Mouse (Mus musculus): ENCODE data around the gene Adgrd1.

Adgrd1 gene

GRCm38 (mm10) chr5:129063792-129064087 is 32.8 kb upstream of the Adgrd1 start:
- Histone ChIP-seq H3K36me3 (ENCODE audit: insufficient read depth, low read length) (no peaks in the 10 kb centered on the region), H3K27me3 (ENCODE audit: insufficient read depth, low read length) (peaks cover 29% of the 10 kb centered on the region), H3K9me3 (ENCODE audit: low read length) (peaks cover 5% of the 10 kb centered on the region; the same call in 1 of the 2 replicates), H3K4me3 (replicated peaks; ENCODE audit: low read length) (peak overlapping the region; percentile 59), H3K4me1 (replicated peaks; ENCODE audit: low read depth, low read length) (peaks cover 50% of the 10 kb centered on the region)
- TF ChIP-seq POU5F1 (IDR thresholded peaks at IDR 0.05; ENCODE audit: borderline replicate concordance, low read length) (no peak), NANOG (IDR thresholded peaks at IDR 0.05; ENCODE audit: borderline replicate concordance, low read length) (no peak), CTCF (conservative IDR thresholded peaks at IDR 0.05; ENCODE audit: low read length) (no peak)

GRCm38 (mm10) chr5:129064186-129064585 is 32.4 kb upstream of the Adgrd1 start:
- H3K9me3 ChIP-seq (ENCODE audit: low read length): peaks cover 5% of the 10 kb centered on the region; the same call in 1 of the 2 replicates
- H3K4me1 ChIP-seq (replicated peaks; ENCODE audit: low read depth, low read length): peaks cover 50% of the 10 kb centered on the region
- TF ChIP-seq NANOG (IDR thresholded peaks at IDR 0.05; ENCODE audit: borderline replicate concordance, low read length) (no peak), POU5F1 (IDR thresholded peaks at IDR 0.05; ENCODE audit: borderline replicate concordance, low read length) (no peak), CTCF (conservative IDR thresholded peaks at IDR 0.05; ENCODE audit: low read length) (no peak)
- H3K36me3 ChIP-seq (ENCODE audit: insufficient read depth, low read length): no peaks in the 10 kb centered on the region
- peaks cover 29% of the 10 kb centered on the region for H3K27me3 ChIP-seq (ENCODE audit: insufficient read depth, low read length)
- H3K4me3 ChIP-seq (replicated peaks; ENCODE audit: low read length): no peak overlapping the region

- no peaks in the 10 kb centered on the region for H3K36me3 ChIP-seq (ENCODE audit: insufficient read depth, low read length)
- peaks cover 28% of the 10 kb centered on the region for H3K27me3 ChIP-seq (ENCODE audit: insufficient read depth, low read length)
- peaks cover 50% of the 10 kb centered on the region for H3K4me1 ChIP-seq (replicated peaks; ENCODE audit: low read depth, low read length)
- TF ChIP-seq CTCF (conservative IDR thresholded peaks at IDR 0.05; ENCODE audit: low read length) (no peak), POU5F1 (IDR thresholded peaks at IDR 0.05; ENCODE audit: borderline replicate concordance, low read length) (no peak), NANOG (IDR thresholded peaks at IDR 0.05; ENCODE audit: borderline replicate concordance, low read length) (no peak)
- H3K9me3 ChIP-seq (ENCODE audit: low read length): no peaks in the 10 kb centered on the region
- peak overlapping the region; percentile 71 for H3K4me3 ChIP-seq (replicated peaks; ENCODE audit: low read length)
Measured at GRCm38 (mm10) chr5:129065301-129065700, 31.2 kb upstream of the Adgrd1 start.

- Histone ChIP-seq H3K27me3 (ENCODE audit: insufficient read depth, low read length) (peaks cover 22% of the 10 kb centered on the region), H3K4me3 (replicated peaks; ENCODE audit: low read length) (peak overlapping the region; percentile 71), H3K9me3 (ENCODE audit: low read length) (no peaks in the 10 kb centered on the region), H3K4me1 (replicated peaks; ENCODE audit: low read depth, low read length) (peaks cover 50% of the 10 kb centered on the region), H3K36me3 (ENCODE audit: insufficient read depth, low read length) (no peaks in the 10 kb centered on the region)
- no peak for TF ChIP-seq CTCF (conservative IDR thresholded peaks at IDR 0.05; ENCODE audit: low read length)
- no peak for TF ChIP-seq POU5F1 (IDR thresholded peaks at IDR 0.05; ENCODE audit: borderline replicate concordance, low read length)
- TF ChIP-seq NANOG (IDR thresholded peaks at IDR 0.05; ENCODE audit: borderline replicate concordance, low read length): no peak
Measured at GRCm38 (mm10) chr5:129065946-129066345, 30.6 kb upstream of the Adgrd1 start.

- H3K27me3 ChIP-seq (ENCODE audit: insufficient read depth, low read length): peaks cover 16% of the 10 kb centered on the region
- H3K4me1 ChIP-seq (replicated peaks; ENCODE audit: low read depth, low read length): peaks cover 51% of the 10 kb centered on the region
- TF ChIP-seq NANOG (IDR thresholded peaks at IDR 0.05; ENCODE audit: borderline replicate concordance, low read length): no peak
- TF ChIP-seq CTCF (conservative IDR thresholded peaks at IDR 0.05; ENCODE audit: low read length): no peak
- TF ChIP-seq POU5F1 (IDR thresholded peaks at IDR 0.05; ENCODE audit: borderline replicate concordance, low read length): no peak
- H3K4me3 ChIP-seq (replicated peaks; ENCODE audit: low read length): peak overlapping the region; percentile 71
- H3K9me3 ChIP-seq (ENCODE audit: low read length): no peaks in the 10 kb centered on the region
- H3K36me3 ChIP-seq (ENCODE audit: insufficient read depth, low read length): no peaks in the 10 kb centered on the region
Measured at GRCm38 (mm10) chr5:129066541-129067230, 29.9 kb upstream of the Adgrd1 start.

- peaks cover 11% of the 10 kb centered on the region for H3K27me3 ChIP-seq (ENCODE audit: insufficient read depth, low read length)
- TF ChIP-seq NANOG (IDR thresholded peaks at IDR 0.05; ENCODE audit: borderline replicate concordance, low read length) (no peak), POU5F1 (IDR thresholded peaks at IDR 0.05; ENCODE audit: borderline replicate concordance, low read length) (no peak), CTCF (conservative IDR thresholded peaks at IDR 0.05; ENCODE audit: low read length) (no peak)
- H3K4me1 ChIP-seq (replicated peaks; ENCODE audit: low read depth, low read length): peaks cover 57% of the 10 kb centered on the region
- no peak overlapping the region for H3K4me3 ChIP-seq (replicated peaks; ENCODE audit: low read length)
- no peaks in the 10 kb centered on the region for H3K9me3 ChIP-seq (ENCODE audit: low read length)
- H3K36me3 ChIP-seq (ENCODE audit: insufficient read depth, low read length): no peaks in the 10 kb centered on the region
Measured at GRCm38 (mm10) chr5:129067231-129067834, 29.2 kb upstream of the Adgrd1 start.

GRCm38 (mm10) chr5:129071761-129072280 is 24.7 kb upstream of the Adgrd1 start:
- H3K4me3 ChIP-seq (replicated peaks; ENCODE audit: low read length): no peak overlapping the region
- peaks cover 53% of the 10 kb centered on the region for H3K4me1 ChIP-seq (replicated peaks; ENCODE audit: low read depth, low read length)
- no peaks in the 10 kb centered on the region for H3K36me3 ChIP-seq (ENCODE audit: insufficient read depth, low read length)
- no peaks in the 10 kb centered on the region for H3K9me3 ChIP-seq (ENCODE audit: low read length)
- peaks cover 8% of the 10 kb centered on the region; the same call in 1 of the 2 replicates for H3K27me3 ChIP-seq (ENCODE audit: insufficient read depth, low read length)
- TF ChIP-seq CTCF (conservative IDR thresholded peaks at IDR 0.05; ENCODE audit: low read length): no peak
- TF ChIP-seq NANOG (IDR thresholded peaks at IDR 0.05; ENCODE audit: borderline replicate concordance, low read length): no peak
- no peak for TF ChIP-seq POU5F1 (IDR thresholded peaks at IDR 0.05; ENCODE audit: borderline replicate concordance, low read length)

GRCm38 (mm10) chr5:129073404-129073803 is 23.1 kb upstream of the Adgrd1 start:
- Histone ChIP-seq H3K36me3 (ENCODE audit: insufficient read depth, low read length) (no peaks in the 10 kb centered on the region), H3K9me3 (ENCODE audit: low read length) (no peaks in the 10 kb centered on the region), H3K4me3 (replicated peaks; ENCODE audit: low read length) (0 out of 2 replicates have a peak overlapping the region, but pooled peaks have one; percentile 4), H3K4me1 (replicated peaks; ENCODE audit: low read depth, low read length) (peaks cover 38% of the 10 kb centered on the region), H3K27me3 (ENCODE audit: insufficient read depth, low read length) (0 out of 2 replicates have a peak, but pooled peaks cover 4% of the 10 kb centered on the region)
- TF ChIP-seq NANOG (IDR thresholded peaks at IDR 0.05; ENCODE audit: borderline replicate concordance, low read length): no peak
- no peak for TF ChIP-seq CTCF (conservative IDR thresholded peaks at IDR 0.05; ENCODE audit: low read length)
- no peak for TF ChIP-seq POU5F1 (IDR thresholded peaks at IDR 0.05; ENCODE audit: borderline replicate concordance, low read length)

Measured in E14TG2a.4 (cell line).